Mouse (Mus musculus) stomach, postnatal 0 days (tissue): ENCODE data around the gene Skp2.

Source experiments
- CTCF ChIP-seq: IDR thresholded peaks from 2 replicates; pipeline ENCODE4 v1.5.1; 2016; ENCODE audit warnings: antibody characterized with exemption, low read depth, mild to moderate bottlenecking, moderate library complexity
- EP300 ChIP-seq: optimal IDR thresholded peaks from 2 replicates; pipeline ENCODE3; 2016; ENCODE audit warnings: antibody characterized with exemption

- TF ChIP-seq CTCF (no peak), EP300 (no peak)
Observed at GRCm38 (mm10) chr15:9081294-9081693, 73.9 kb downstream of the Skp2 start.
